Mouse (Mus musculus) granulocyte monocyte progenitor cell, adult 5-6 weeks (primary cell): Measurements from ENCODE around the gene Dusp5. TPM values are rescaled to one million over a fixed set of nuclear protein-coding genes. Genes with fewer than 3 reads are reported as not detected.

Experiments used
- ATAC-seq: replicated peaks from 2 replicates; pipeline ENCODE4 v1.8.0; 2016; ENCODE audit warnings: mild to moderate bottlenecking, moderate TSS enrichment, inconsistent platforms; ENCODE audit not compliant: poor library complexity, severe bottlenecking
- total RNA-seq, 2 experiments: library from RNA; stranded (forward) in 1 of 2; stranded (reverse) in 1 of 2; fragments of 200-712, 200-1000 nt in 1 of 2; fragments of >200 nt in 1 of 2; fragmentation: Nextera tagmentation in 1 of 2; gene quantifications; 2 replicates each; pipeline ENCODE4 v1.2.3; 2014 to 2017

Dusp5 gene
- total RNA-seq, 2 experiments from 2014 or later: 4.0 to 4.2 TPM

DNA sequence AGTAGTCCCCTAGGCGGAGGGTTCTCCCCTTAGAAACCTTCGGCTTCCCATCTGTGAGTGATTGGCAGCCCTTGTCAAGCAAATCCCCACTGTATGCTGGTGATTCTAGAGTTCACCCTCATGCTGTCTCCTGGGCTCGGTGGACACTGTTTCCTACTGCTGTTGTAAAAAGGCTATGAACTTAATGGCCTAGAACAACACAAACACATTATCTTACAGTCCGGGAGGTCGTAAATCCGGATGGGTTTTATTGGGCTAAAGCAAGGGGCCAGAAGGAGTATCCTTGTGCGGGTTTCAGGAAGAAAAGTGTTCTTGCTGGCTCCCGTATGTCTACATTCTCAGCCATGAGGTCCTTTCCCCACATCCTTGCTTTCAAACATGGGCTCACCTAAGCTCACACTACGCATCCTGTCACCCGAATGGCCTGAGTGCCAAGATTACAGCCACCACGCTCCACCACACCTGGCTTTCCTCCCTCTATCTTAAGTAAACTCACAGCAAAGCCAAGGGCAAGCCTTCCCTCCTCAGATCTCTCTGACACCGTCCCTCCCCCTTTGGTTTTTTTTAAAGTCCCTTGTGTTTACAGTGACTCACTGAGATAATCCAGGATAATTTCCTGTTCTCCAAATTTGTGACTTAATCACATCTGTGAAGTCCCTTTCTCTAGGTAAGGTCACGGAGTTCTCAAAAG, 17.5 kb upstream of the Dusp5 start:
- ATAC-seq: no peak

DNA sequence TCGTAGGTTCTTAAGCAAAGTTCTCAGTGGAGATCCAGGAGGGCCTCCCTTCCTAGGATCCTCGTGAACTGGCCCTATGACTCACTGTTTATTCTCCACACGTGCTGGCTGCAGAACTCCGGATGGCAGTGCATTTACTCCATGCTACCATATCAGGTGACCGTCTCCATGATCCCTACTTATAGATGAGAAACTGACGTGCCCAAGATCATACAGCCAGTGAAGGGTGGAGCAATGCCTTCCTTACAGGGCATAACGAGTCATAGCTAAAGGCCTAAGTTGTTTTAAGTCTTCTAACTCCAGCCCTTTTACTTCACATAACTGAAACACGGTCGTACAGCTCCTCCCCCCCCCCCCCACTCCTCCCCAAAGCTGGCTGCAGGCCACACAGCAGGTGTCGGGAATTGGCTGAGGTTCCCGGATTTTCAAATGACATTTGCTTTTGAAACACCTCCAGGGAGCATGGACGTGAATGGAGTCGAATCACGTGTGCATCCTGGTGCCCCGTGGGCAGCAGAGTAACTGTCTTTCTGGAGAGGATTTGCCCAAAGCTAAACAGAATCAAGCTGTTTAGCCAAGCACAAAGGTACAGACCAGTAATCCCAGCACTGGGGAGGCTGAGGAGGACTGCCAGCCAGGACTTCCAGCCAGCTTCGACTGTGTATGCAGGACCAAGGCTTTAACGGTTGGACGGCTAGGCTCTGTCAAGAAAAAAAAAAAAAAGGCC, 11.4 kb upstream of the Dusp5 start:
- no peak for ATAC-seq

DNA sequence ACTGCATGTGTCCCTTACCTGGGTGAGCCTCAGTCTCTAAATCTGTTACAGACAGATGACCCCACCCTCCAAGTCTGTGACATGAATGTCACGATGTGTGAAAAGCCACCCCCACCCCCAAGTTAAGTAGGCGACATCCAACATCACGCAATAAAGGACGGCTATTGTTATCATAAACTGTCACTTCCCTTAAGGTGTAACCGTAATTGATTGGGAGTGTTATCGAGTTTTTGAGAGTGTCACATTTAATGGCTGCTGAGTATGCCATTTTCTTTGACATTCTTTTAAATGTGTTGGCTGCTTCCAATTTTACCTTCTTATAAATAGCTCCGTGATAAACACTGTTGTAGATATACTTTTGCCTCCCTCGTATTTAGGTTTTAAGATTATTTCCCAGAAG, 9.4 kb upstream of the Dusp5 start:
- ATAC-seq: no peak

DNA sequence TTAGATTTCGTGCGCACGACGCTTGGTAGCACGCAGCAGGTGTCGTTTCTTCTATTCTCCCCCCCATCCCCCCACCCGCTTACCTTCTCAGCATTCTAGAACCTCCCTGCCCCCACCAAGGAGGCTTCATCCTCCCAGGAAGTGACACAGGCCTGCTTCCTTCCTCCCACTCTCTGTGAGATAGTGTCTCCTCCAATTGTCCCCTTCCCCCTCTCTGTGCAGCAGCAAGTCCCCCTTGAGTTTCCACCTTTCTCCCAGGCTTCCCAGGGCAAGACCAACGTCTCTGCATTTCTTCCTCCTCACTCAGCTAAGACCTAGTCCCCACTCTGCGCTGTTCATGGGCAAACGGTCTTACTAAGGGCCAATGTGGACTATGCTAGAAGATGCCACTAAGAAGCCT, 8.9 kb upstream of the Dusp5 start:
- ATAC-seq: no peak

DNA sequence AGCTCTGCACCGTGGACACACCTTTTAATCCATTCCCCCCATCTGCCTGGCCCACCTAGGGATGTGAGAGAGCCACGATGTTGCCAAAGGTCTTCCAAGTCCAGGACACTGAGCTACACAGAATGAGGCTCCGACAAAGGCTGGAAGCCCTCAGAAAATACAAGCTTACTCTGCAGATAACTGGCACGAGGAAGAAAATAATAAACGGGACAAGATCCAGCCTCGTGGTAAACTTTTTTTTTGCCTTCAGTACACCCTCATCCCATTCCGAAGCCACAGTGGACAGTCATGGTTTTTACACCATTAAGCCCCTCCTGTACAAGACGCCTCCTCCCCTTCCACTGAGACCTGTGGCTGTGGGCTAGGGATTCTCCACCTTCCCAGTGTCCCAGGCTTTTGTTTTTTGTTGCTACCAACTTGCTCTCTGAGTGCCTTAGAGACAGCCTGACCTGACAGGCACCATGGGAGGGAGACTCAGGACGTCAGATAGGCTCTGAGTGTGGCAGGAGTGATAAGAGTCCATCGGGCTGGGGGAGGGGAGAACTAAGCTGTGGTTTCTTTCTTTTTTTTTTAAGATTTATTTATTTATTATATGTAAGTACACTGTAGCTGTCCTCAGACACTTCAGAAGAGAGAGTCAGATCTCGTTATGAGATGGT, 7.6 kb upstream of the Dusp5 start:
- ATAC-seq: no peak

DNA sequence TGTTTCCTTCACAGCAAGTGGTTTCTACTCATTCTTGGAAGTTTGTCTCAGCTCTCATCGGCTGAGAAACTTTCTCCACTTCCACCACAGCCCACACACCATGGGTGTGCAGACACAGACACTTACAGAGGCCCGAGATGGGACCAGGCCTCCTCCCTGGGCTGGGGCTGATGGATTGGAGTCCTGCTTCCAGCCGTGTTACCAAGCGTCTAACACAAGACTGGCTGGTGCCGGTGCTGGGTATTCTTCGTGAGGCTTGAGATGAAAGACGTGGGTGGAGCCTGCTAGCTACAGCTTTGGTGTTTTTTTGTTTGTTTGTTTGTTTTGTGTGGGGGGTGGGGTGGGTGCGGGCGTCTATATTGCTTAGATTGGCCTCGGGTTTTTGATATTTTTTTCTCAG, 1.4 kb upstream of the Dusp5 start:
- no peak for ATAC-seq

DNA sequence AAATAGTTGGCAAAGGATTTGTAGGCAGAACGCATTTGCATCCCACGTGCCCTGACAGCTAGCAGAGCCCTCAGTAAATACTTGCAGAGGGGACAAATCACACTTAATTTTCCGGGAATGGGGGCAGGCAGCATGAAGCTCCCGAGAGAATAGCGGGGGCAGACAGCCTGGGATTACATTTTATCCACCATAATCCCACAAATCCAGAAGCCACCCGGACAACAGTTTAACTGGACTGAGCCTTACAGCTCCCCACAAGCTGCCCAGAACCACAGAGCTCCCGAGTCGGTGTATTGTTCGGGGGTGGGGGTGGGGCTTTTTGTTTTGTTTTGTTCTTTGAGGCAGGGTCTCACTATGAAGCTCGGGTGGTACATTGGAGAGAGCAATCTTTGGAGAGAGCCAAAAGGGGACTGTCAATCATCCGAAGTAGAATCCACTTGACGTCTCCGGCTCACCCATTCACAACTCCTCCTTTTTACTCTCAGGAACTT, 733 bp upstream of the Dusp5 start:
- ATAC-seq: no peak

DNA sequence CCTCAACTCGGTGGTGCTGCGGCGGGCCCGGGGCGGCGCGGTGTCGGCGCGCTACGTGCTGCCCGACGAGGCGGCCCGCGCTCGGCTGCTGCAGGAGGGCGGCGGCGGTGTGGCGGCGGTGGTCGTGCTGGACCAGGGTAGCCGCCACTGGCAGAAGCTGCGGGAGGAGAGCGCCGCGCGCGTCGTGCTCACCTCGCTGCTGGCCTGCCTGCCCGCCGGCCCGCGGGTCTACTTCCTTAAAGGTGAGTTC, 471 bp downstream of the Dusp5 start:
- no peak for ATAC-seq

DNA sequence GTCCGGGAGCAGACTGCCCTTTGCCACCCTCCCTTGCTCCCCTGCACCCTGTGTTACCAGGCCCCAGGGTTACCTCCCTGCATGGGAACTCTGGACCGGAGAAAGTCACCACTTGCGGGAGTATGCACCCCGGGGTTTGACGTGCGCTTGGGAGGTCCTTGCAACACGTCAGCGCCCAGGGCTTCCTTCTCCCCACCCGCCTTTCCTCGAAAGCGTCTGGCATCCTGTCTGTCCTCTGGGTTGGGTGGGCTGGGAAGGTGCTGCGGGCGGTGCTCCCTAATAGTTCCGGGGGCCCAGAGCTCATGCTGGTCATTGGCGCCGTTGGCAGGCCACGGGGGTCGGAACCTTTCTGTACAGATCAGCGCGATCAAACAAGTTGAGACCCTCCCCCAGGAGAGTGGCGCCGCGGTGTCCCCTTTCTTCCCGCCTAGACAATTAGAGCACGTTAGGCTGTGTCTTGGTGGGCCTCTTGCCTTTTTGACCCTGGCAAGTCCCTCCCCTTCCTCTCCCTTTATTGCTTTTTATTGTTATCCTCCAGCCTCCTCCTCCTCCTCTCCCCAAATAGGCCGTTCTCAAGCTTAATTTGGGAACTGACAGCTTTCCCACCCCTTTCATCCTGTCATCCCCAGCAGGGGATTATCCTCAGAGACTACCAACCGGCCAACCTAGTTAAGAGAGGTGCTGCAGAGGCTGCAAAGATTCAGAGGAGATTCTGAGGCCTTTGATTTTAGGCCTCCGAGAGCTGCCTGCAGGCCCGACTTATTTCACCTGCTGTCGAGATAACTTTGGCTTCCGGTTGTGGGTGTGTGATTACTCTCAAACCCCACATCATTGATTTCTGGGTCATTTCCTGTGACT, 1.0 kb downstream of the Dusp5 start:
- ATAC-seq: peak; percentile 17

DNA sequence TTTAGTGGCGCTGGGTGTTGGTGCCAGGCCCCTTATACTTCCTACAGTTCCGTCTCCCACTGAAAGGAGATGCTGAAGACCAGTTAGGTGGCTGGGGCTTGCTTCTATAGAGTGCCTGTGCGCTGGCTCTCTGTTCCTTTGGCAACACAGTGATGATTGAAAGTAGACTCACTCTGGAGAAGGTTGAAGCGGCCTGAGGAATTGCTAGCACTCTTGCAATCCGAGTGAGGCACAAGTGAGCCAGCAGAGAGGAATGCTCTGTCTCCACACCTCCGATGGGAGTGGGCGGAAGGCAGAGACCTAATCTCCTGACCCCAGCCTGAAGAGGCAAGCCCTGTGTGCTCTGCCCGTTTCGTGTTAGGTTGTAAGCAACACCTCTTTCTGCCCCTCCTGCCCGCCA, 2.5 kb downstream of the Dusp5 start:
- ATAC-seq: no peak

DNA sequence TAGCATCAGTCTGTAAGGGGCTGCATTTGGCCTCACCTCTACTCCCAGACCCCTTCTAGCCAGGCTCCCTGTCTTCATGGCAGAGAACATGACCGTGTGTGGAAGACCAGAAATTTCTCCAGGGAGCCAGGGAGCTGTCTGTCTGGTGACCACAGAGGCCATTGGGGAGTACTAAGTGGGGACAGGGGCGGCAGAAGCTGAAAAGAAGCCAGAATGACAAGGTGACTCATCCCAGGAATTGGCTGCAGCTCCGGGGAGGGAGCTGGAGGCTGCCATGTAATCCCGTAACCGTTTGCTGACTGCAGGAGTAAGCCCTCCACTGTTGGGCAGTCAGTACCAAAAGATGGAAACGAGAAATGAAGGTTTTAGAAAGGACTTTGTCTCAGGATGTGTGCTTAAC, 3.1 kb downstream of the Dusp5 start:
- ATAC-seq: no peak

DNA sequence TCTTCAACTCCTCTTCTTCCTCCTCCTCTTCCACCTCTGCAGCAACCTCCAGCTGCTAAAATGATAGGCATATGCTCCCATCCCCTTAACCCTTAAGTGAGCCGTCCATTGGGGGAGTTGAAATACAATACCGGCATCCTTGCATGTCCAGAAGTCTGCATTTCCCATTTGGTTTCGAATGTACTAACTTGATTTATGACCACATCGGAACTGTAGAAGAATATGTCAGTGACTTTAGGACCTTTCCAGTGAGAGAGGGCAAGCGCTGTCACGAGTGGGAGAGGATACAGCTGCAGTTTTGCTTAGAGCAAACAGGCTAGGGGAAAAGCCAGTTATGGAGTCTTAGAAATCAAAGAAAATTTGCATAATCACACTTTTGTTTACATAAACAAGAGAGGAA, 3.8 kb downstream of the Dusp5 start:
- ATAC-seq: no peak

DNA sequence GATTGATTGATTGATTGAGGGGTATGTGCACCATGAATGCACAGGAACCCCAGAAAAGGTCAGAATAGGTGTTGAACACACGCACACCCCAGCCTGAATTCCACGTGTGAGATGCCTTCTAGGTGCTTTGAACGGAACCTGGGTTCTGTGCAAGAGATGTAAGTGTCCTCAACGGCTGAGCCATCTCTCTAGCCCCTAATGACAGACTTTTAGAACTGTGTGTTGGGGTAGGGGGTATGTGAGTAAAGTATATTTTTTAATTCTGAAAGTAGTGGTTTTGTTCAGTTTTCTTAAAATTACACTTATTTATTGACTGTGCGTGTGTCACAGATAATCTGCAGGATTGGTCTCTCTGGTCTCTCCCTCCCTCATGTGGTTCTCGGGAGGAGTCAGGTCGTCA, 4.3 kb downstream of the Dusp5 start:
- ATAC-seq: no peak

DNA sequence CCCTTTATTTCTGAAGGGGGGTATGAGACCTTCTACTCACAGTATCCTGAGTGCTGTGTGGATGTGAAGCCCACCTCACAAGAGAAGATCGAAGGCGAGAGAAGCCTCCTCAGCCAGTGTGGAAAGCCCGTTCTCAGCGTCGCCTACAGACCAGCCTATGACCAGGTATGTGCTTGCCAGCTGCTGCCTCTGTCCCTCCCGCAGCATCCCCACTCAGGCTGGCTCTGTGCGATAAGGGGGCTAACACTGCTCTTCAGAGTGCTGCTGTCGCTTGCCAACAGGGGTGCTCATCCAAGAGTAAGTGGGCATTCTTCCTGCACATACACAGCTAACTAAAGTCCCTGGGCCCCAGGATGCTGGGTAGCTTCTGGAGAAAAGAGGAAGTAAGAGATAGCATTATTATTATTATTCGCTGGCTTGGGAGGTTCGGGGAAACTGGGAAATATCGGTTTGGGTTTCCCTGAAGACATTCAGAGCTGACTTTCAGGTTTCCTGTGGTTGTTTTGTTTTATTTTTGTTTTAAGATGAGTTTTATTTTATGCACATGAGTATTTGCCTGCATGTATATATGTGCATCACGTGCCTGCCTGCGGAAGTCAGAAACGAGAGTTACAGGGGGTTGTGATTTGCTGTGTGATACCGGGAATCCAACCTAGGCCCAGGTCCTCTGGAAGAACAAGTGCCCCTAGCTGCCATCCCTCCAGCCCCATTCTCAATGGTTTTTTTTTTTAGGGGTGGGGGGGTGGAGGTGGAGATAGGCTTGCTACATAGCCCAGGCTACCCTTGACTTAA, 5.1 kb downstream of the Dusp5 start:
- ATAC-seq: no peak

DNA sequence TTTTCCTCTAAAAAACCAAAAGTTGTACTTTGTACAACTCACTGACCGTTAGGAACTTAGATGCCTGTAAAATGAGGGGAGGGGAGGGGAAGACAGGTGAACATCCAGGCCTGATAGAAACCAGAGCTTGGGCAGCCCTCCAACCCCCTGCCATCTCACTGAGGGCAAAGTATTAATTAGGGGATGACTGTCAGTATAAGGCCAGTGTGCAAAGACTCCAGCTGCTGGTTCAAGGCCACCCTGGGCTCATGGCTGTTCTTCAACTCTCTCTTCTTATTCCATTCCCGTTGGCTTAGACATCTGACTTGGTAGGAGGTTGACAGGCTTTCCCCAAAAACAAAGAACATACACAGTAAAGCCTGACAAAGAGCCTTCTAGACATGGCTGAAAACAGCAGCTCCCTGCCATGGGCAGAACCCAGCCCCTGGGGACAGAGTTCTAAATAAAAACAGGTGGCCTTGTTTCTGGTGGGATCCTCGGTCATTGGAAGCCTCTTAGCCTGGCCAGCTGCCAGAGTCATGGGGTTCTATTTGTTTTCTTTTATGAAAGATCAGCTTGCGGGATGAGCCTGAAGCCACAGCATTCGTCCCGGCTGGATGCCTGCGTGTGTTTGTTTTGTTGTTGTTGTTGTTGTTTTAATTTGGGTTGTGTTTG, 6.0 kb downstream of the Dusp5 start:
- ATAC-seq: no peak

DNA sequence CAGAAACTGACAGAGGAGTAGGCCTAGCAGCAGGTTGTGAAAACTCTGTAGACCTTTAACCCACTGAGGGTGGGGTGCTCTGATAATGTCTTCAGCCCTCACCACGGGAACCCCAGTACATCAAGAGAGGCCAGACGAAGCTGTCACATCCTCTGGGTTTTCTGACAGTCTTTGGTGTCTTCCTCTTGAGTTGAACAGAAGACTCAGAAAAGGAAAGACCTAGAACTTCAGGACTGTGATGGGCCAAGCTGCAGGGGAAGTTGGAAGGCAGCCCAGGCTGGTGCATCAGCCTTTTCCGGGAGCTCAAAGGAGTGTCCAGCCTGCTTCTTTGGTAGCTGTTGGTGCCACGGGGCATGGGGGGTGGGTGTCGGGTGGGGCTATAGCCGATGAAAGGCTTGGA, 6.5 kb downstream of the Dusp5 start:
- 0 out of 2 replicates have a peak, but pooled peaks have one; percentile 3 for ATAC-seq

DNA sequence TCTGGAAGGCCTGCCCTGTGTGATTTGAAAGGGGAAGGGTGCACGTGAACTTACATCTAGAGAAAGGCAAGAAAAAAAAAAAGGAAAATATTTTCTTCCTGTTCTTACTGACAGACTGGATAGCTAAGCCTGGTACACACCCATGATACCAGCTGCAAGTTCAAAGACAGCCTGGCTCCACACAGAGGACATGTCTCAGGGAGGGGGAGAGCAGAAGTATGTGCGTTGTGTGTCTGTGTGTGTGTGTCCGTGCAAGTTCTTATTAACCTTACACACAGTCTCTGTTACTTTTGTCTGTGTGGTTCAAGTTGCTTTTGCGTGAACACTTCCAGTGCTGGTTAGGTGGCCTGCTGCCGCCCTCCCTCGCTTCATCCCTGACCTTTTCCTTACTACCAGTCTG, 7.3 kb downstream of the Dusp5 start:
- ATAC-seq: no peak

DNA sequence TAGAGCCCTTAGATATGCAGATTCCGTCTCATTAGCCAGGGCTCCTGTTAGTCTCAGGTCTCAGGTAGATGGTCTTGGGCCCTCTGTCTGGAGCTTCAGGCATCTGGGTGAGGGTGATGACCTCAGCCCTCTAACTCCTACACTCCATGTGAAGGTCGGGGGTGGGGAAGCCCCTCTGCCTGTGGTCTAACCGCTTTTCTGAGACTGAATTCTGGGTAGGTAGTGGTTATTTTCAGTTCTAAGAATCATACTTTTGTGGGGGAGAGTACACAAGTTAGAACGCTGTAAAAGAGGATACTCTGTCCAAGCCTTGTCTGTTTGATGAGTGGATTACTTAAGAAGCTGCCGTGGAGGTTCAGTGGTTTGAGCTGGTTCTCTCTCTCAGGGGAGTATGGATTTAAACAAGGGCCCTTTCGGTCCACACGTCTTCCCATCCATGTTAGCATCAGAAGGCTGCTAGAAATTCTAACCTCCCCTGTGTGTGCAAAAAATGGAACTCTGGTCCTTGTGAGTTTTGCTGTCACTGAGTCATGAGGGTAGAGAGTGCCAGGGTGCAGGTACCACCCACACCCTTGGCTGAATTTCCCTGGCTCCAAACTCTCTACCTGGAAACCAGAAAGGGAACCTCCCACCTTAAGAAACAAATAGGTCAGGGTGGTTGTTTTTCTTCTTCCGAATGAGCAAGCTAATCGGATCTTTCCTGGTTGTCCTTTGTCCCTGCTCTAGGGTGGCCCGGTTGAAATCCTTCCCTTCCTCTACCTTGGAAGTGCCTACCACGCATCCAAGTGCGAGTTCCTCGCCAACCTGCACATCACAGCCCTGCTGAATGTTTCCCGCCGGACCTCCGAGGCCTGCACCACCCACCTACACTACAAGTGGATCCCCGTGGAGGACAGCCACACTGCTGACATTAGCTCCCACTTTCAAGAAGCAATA, 8.1 kb downstream of the Dusp5 start:
- peak; percentile 6 for ATAC-seq

DNA sequence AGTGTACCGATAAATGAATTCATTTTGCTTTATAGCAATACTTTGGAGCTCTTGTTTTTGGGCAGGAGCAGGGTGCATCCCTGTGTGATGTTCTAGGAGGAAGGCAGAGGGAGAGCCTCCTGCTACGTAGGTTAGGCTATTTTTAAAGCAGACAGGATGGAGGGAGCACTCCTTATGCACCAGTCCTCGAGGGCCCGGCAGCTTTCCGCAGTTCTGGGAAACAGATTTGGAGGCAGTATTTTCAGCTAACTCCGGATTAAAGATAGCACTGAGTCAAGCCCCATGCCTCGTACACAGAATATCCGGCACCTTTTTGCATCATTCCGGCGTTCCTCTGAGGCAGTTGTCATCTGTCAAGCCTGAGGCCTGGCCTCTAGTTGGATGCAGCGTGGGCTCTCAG, 9.1 kb downstream of the Dusp5 start:
- no peak for ATAC-seq
